Comparison of ENCODE assay signal across 11 mouse cellular contexts in the genomic region with DNA sequence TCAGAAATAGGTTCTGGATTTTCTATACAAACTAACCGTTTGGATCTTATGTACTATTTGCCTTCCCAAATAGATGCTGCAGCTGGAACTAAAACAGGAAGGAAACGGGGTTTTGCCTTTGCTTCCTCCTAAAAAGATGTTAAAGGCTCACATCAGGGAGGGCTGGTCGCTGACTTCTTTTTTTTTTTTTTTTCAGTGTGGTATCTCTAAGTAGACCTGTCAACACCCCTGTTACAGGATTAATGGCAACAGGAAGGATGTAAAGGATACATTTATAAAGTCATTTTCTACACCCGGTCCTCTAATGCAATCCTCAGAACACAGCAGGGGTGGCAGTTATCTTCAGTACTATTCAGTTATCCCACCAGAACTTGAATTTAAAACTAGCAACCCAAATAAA. TPM values are rescaled to one million over a fixed set of nuclear protein-coding genes. Genes with fewer than 3 reads are reported as not detected.
DNase-seq lines count a peak whose midpoint lies in the region; ATAC-seq and TF ChIP-seq lines count a peak whose summit lies in the region.
"Had no signal": no experiment of that assay in that cellular context is flagged by ENCODE, and none has a peak within 500 bp of the region (broad histone marks: within the 10 kb centered on the region; RNA-seq: fewer than 3 reads in every experiment).

No protein-coding gene starts in this region.

- TF ChIP-seq CTCF in heart, postnatal 0 days (IDR thresholded peaks at IDR 0.05; ENCODE audit: low read depth): no peak
- TF ChIP-seq CTCF in cortical plate, adult 2 months (IDR thresholded peaks at IDR 0.05; ENCODE audit: extremely low read depth, insufficient read depth, low read length): no peak
- no peak for TF ChIP-seq CTCF in forebrain, postnatal 0 days (IDR thresholded peaks at IDR 0.05; ENCODE audit: low read depth)

- DNase-seq in heart, postnatal 0 days (ENCODE audit: low spot score): no peak
- DNase-seq in heart, postnatal 36 days: no peak
- no peak for DNase-seq in forebrain, postnatal 0 days
- no peak for DNase-seq in spleen, postnatal 36 days (ENCODE audit: low spot score in 2 of 2)
- DNase-seq in lung, postnatal 25 days (ENCODE audit: low spot score): no peak

- intact Hi-C loops in heart, postnatal 36 days (cut with DNase I): no loop called here

- H3K27ac ChIP-seq in heart, postnatal 0 days (ENCODE audit: low read depth): no peak overlapping the region
- no peak overlapping the region for H3K27ac ChIP-seq in cortical plate, adult 2 months (ENCODE audit: insufficient read depth, low read length)
- H3K27ac ChIP-seq in forebrain, postnatal 0 days (ENCODE audit: low read depth, low read length): no peak overlapping the region
- H3K27ac ChIP-seq in midbrain, embryonic 12.5 days (replicated peaks): no peak overlapping the region

- WGBS in heart, postnatal 0 days: 22% methylated on average over 4 of the region's 4 CpGs
- WGBS in forebrain, postnatal 0 days: 48% methylated on average over 4 of the region's 4 CpGs
- WGBS in midbrain, embryonic 12.5 days: 42% methylated on average over 4 of the region's 4 CpGs

- no peak overlapping the region for H3K4me3 ChIP-seq in heart, postnatal 0 days (ENCODE audit: low read depth, low read length)
- H3K4me3 ChIP-seq in cortical plate, adult 2 months (ENCODE audit: insufficient read depth, low read length): peak overlapping the region; percentile 32; the same call in 1 of the 2 replicates
- peak overlapping the region; percentile 42 for H3K4me3 ChIP-seq in forebrain, postnatal 0 days (ENCODE audit: low read depth, low read length)
- H3K4me3 ChIP-seq in midbrain, embryonic 12.5 days: no peak overlapping the region
- H3K4me3 ChIP-seq: erythroblast, embryonic 14.5 days had no signal

- H3K36me3 ChIP-seq in heart, postnatal 0 days (replicated peaks; ENCODE audit: control insufficient read depth, insufficient read depth, low read length): no peaks in the 10 kb centered on the region
- no peaks in the 10 kb centered on the region for H3K36me3 ChIP-seq in forebrain, postnatal 0 days (ENCODE audit: insufficient read depth)
- H3K36me3 ChIP-seq in midbrain, embryonic 12.5 days: no peaks in the 10 kb centered on the region

- TF ChIP-seq POLR2A in cortical plate, adult 2 months (IDR thresholded peaks at IDR 0.05; ENCODE audit: extremely low read depth, insufficient read depth, low read length): no peak

- ATAC-seq in heart, postnatal 0 days (ENCODE audit: insufficient read depth, low read depth): no peak
- ATAC-seq in forebrain, postnatal 0 days: no peak
- 0 out of 2 replicates have a peak, but pooled peaks have one; percentile 7 for ATAC-seq in midbrain, embryonic 12.5 days (ENCODE audit: low FRiP score, low read depth)
- no peak for ATAC-seq in megakaryocyte, adult 5-6 weeks (ENCODE audit: poor library complexity, severe bottlenecking)

- no peaks in the 10 kb centered on the region for H3K4me1 ChIP-seq in heart, postnatal 0 days (ENCODE audit: control insufficient read depth, insufficient read depth)
- peaks cover 2% of the 10 kb centered on the region; the same call in 1 of the 2 replicates for H3K4me1 ChIP-seq in cortical plate, adult 2 months (ENCODE audit: control insufficient read depth, insufficient read depth, low read length)
- H3K4me1 ChIP-seq in forebrain, postnatal 0 days (ENCODE audit: insufficient read depth): no peaks in the 10 kb centered on the region
- no peaks in the 10 kb centered on the region for H3K4me1 ChIP-seq in midbrain, embryonic 12.5 days

- H3K4me2 ChIP-seq in heart, postnatal 0 days (ENCODE audit: low read depth, low read length): peak overlapping the region; percentile 56; the same call in 1 of the 2 replicates
- peak overlapping the region; percentile 48 for H3K4me2 ChIP-seq in forebrain, postnatal 0 days (ENCODE audit: low read depth)
- H3K4me2 ChIP-seq in midbrain, embryonic 12.5 days (replicated peaks): peak overlapping the region; percentile 47

- no peaks in the 10 kb centered on the region for H3K9me3 ChIP-seq in heart, postnatal 0 days (replicated peaks; ENCODE audit: control insufficient read depth, low read length)
- H3K9me3 ChIP-seq in forebrain, postnatal 0 days (ENCODE audit: low read length): no peaks in the 10 kb centered on the region
- H3K9me3 ChIP-seq in midbrain, embryonic 12.5 days: no peaks in the 10 kb centered on the region

- H3K9ac ChIP-seq in heart, postnatal 0 days (replicated peaks; ENCODE audit: low read depth, low read length): no peak overlapping the region
- no peak overlapping the region for H3K9ac ChIP-seq in forebrain, postnatal 0 days
- H3K9ac ChIP-seq in midbrain, embryonic 12.5 days (replicated peaks): no peak overlapping the region

- TF ChIP-seq EP300 in heart, postnatal 0 days (IDR thresholded peaks at IDR 0.05; ENCODE audit: low read depth): no peak

- H3K27me3 ChIP-seq in heart, postnatal 0 days (ENCODE audit: control insufficient read depth, insufficient read depth, low read length): no peaks in the 10 kb centered on the region
- H3K27me3 ChIP-seq in forebrain, postnatal 0 days (ENCODE audit: insufficient read depth, low read length): no peaks in the 10 kb centered on the region
- peaks cover 26% of the 10 kb centered on the region for H3K27me3 ChIP-seq in midbrain, embryonic 12.5 days

RNA-seq across cellular contexts. Expression of gene Bex4, which starts 23.8 kb away (rescaled TPM):
- 13.8 and 15.5 TPM in 2 replicates for total RNA-seq in heart, postnatal 0 days (2014; rRNA removed; ENCODE audit: low replicate concordance)
- polyA plus RNA-seq in heart, postnatal 0 days (2015; fragmentation: Nextera tagmentation; extraction: Ambion mirVana): 93.8 and 119 TPM in 2 replicates
- 1 to 10 TPM in 1 of 2 experiments, under 1 TPM in 1; 0.49 to 1.2 TPM for total RNA-seq in heart, postnatal 36 days (2021)
- polyA plus RNA-seq in cortical plate, adult 2 months (2012; rRNA removed): 22.9 and 23.4 TPM in 2 replicates
- 92.9 and 120 TPM in 2 replicates for total RNA-seq in forebrain, postnatal 0 days (2014; rRNA removed)
- 204 and 211 TPM in 2 replicates for polyA plus RNA-seq in forebrain, postnatal 0 days (2015; fragmentation: Nextera tagmentation; extraction: Ambion mirVana)
- polyA plus RNA-seq in midbrain, embryonic 12.5 days (2016; fragmentation: Nextera tagmentation; extraction: Ambion mirVana): 83.4 and 88.1 TPM in 2 replicates
- 0.58 and 0.62 TPM in 2 replicates for total RNA-seq in megakaryocyte, adult 5-6 weeks (2015)
- total RNA-seq in megakaryocyte, adult 5-6 weeks (2017): 2.0 and 2.1 TPM in 2 replicates

RNA-seq across cellular contexts. Expression of gene Nxf3, which starts 30.0 kb away (rescaled TPM):
- not detected in 2 replicates for total RNA-seq in heart, postnatal 0 days (2014; rRNA removed; ENCODE audit: low replicate concordance)
- polyA plus RNA-seq in heart, postnatal 0 days (2015; fragmentation: Nextera tagmentation; extraction: Ambion mirVana): 0.29 and 0.57 TPM in 2 replicates
- total RNA-seq in heart, postnatal 36 days (2021): under 1 TPM in 1 of 2 experiments, not detected in 1; 0.17 TPM
- 0.09 and 0.23 TPM in 2 replicates for polyA plus RNA-seq in cortical plate, adult 2 months (2012; rRNA removed)
- total RNA-seq in forebrain, postnatal 0 days (2014; rRNA removed): not detected in 2 replicates
- 0.27 TPM in 1 of 2 replicates, not detected in the other for polyA plus RNA-seq in forebrain, postnatal 0 days (2015; fragmentation: Nextera tagmentation; extraction: Ambion mirVana)
- not detected in 2 replicates for polyA plus RNA-seq in midbrain, embryonic 12.5 days (2016; fragmentation: Nextera tagmentation; extraction: Ambion mirVana)
- not detected in 2 replicates for total RNA-seq in megakaryocyte, adult 5-6 weeks (2015)
- not detected in 2 replicates for total RNA-seq in megakaryocyte, adult 5-6 weeks (2017)
- total RNA-seq: heart, postnatal 10 days; layer of hippocampus, postnatal 25 days had no signal
- polyA plus RNA-seq: erythroblast, embryonic 14.5 days had no signal

RNA-seq across cellular contexts. Expression of gene Bex2, which starts 47.0 kb away (rescaled TPM):
- total RNA-seq in heart, postnatal 0 days (2014; rRNA removed; ENCODE audit: low replicate concordance): 0.23 TPM in 1 of 2 replicates, not detected in the other
- polyA plus RNA-seq in heart, postnatal 0 days (2015; fragmentation: Nextera tagmentation; extraction: Ambion mirVana): 5.6 TPM in 2 replicates
- total RNA-seq in heart, postnatal 36 days (2021): not detected
- polyA plus RNA-seq in cortical plate, adult 2 months (2012; rRNA removed): 326 and 347 TPM in 2 replicates
- 417 and 436 TPM in 2 replicates for total RNA-seq in forebrain, postnatal 0 days (2014; rRNA removed)
- 952 and 965 TPM in 2 replicates for polyA plus RNA-seq in forebrain, postnatal 0 days (2015; fragmentation: Nextera tagmentation; extraction: Ambion mirVana)
- polyA plus RNA-seq in midbrain, embryonic 12.5 days (2016; fragmentation: Nextera tagmentation; extraction: Ambion mirVana): 364 and 366 TPM in 2 replicates
- not detected in 2 replicates for total RNA-seq in megakaryocyte, adult 5-6 weeks (2015)
- 0.65 TPM in 1 of 2 replicates, not detected in the other for total RNA-seq in megakaryocyte, adult 5-6 weeks (2017)

RNA-seq across cellular contexts. Expression of gene Tceal8, which starts 57.1 kb away (rescaled TPM):
- total RNA-seq in heart, postnatal 0 days (2014; rRNA removed; ENCODE audit: low replicate concordance): 162 and 180 TPM in 2 replicates
- polyA plus RNA-seq in heart, postnatal 0 days (2015; fragmentation: Nextera tagmentation; extraction: Ambion mirVana): 202 and 229 TPM in 2 replicates
- 10 to 100 TPM; 17.0 to 19.2 TPM for total RNA-seq in heart, postnatal 36 days (2021)
- polyA plus RNA-seq in cortical plate, adult 2 months (2012; rRNA removed): 63.0 and 64.1 TPM in 2 replicates
- 112 and 117 TPM in 2 replicates for total RNA-seq in forebrain, postnatal 0 days (2014; rRNA removed)
- 134 and 141 TPM in 2 replicates for polyA plus RNA-seq in forebrain, postnatal 0 days (2015; fragmentation: Nextera tagmentation; extraction: Ambion mirVana)
- polyA plus RNA-seq in midbrain, embryonic 12.5 days (2016; fragmentation: Nextera tagmentation; extraction: Ambion mirVana): 157 and 164 TPM in 2 replicates
- total RNA-seq in megakaryocyte, adult 5-6 weeks (2015): 20.6 and 26.5 TPM in 2 replicates
- 34.4 and 39.0 TPM in 2 replicates for total RNA-seq in megakaryocyte, adult 5-6 weeks (2017)

Comparison
In these comparisons a context has a peak if more than half of its experiments do, and no peak if none do; other contexts are left out.
1. H3K4me3 ChIP-seq: peak in cortical plate, adult 2 months (single experiment) and forebrain, postnatal 0 days (single experiment); none in heart, postnatal 0 days (single experiment) and midbrain, embryonic 12.5 days (single experiment).
2. RNA of gene Bex2, which starts 47.0 kb away (total RNA-seq): 417 to 436 TPM in forebrain, postnatal 0 days; not detected in heart, postnatal 36 days, 0.23 TPM in heart, postnatal 0 days and 0.65 TPM in megakaryocyte, adult 5-6 weeks; every median in the first group is over 100 times any median in the second.
3. Peak in every context shown above with its lines, with median percentiles within 50 percentile points of each other: H3K4me2 ChIP-seq.